Mouse (Mus musculus): ENCODE results near the gene Gm732. TPM values are rescaled to one million over a fixed set of nuclear protein-coding genes. Genes with fewer than 3 reads are reported as not detected.

The Gm732 gene
- not detected in 2 replicates for polyA plus RNA-seq (2012; rRNA removed)

GRCm38 (mm10) chrX:107948365-107948764 lies at the start of gene Gm732:
Gene Gm732 (minus strand): TSS chrX:107948465.
- no peak within 1 kb of the TSS for H3K4me3 ChIP-seq (replicated peaks; ENCODE audit: extremely low read depth, low read depth, low read length)

More at GRCm38 (mm10) chrX:107948365-107948764, at the start of gene Gm732:
- 78% methylated on average over 1 of the region's 1 CpGs for WGBS
- no peak for DNase-seq
- no peaks in the 10 kb centered on the region for H3K4me1 ChIP-seq (ENCODE audit: control insufficient read depth, insufficient read depth, low read length)
- TF ChIP-seq POLR2A (IDR thresholded peaks at IDR 0.05; ENCODE audit: borderline replicate concordance, extremely low read depth, low read depth, low read length) (no peak), CTCF (IDR thresholded peaks at IDR 0.05; ENCODE audit: insufficient read depth, low read length) (no peak)

Other genes starting within 250 kb of the Gm732 start
- not detected in 2 replicates for gene Tent5d, start 155.9 kb downstream of the Gm732 start, polyA plus RNA-seq (2012; rRNA removed)
- 1.9 and 3.3 TPM in 2 replicates for gene 2610002M06Rik, start 132.1 kb downstream of the Gm732 start, polyA plus RNA-seq (2012; rRNA removed)

Data from lung, adult 2 months (tissue).